Mouse (Mus musculus): Measurements from ENCODE around the gene Foxp4. TPM values are rescaled to one million over a fixed set of nuclear protein-coding genes. Genes with fewer than 3 reads are reported as not detected.

Foxp4 gene
- total and polyA plus RNA-seq, 3 experiments, result 7.1 to 50.5 TPM; not detected in 1

DNA sequence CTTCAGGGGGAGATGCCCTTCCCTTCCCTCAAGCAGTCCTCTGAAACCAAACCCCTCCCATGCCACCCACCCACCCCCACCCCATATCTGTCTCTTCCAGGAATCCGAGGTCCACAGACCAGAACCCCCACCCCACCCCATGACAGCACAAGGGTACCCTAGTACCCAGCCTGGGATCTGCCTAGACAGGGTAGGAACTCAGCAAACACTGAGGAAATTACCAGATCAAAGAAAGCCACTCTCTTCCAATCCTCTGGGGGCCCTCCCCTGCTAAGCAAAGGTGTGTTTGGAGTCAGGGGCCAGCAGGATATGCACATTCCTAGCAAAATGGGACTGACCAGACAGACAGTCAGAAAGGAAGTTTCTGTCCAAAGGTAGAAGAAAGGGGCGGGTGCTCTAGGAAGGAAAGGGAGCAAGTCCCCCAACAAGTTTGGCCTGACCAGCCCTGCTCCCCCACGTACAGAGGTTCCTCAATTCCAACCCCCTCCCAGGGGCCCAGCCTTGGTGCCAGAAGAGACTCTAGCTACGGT lies 3.2 kb downstream of the Foxp4 start:
- Histone ChIP-seq H3K27me3 (ENCODE audit: control insufficient read depth in 1 of 2, insufficient read depth in 2 of 2, low read length in 2 of 2) (no peaks in the 10 kb centered on the region), H3K4me1 (ENCODE audit: control insufficient read depth in 1 of 2, insufficient read depth in 2 of 2, low read length in 2 of 2) (peaks cover 0 to 10% of the 10 kb centered on the region in 2 experiments; a peak in 1 of 4 replicates), H3K4me3 (ENCODE audit: control insufficient read depth in 1 of 2, insufficient read depth in 1 of 2, low read depth in 2 of 2, low read length in 2 of 2) (no peak overlapping the region), H3K9me3 (replicated peaks; ENCODE audit: insufficient read depth, low read length) (no peaks in the 10 kb centered on the region), H3K36me3 (ENCODE audit: control insufficient read depth in 1 of 2, insufficient read depth in 2 of 2, low read length in 2 of 2) (peaks cover 0 to 3% of the 10 kb centered on the region in 2 experiments; a peak in 1 of 4 replicates), H3K79me2 (ENCODE audit: control insufficient read depth, insufficient read depth, low read length, poor library complexity) (peaks cover 35% of the 10 kb centered on the region), H3K27ac (ENCODE audit: control insufficient read depth, low read depth, low read length) (no peak overlapping the region), H3K9ac (ENCODE audit: control insufficient read depth, low read depth, low read length, poor library complexity, severe bottlenecking) (no peak overlapping the region)
- no peak for DNase-seq (ENCODE audit: low read depth, low spot score)
- TF ChIP-seq ETS1 (IDR thresholded peaks at IDR 0.05; ENCODE audit: low read depth, low read length) (no peak), ZMIZ1 (IDR thresholded peaks at IDR 0.05; ENCODE audit: low read depth, low read length) (no peak), EP300 (IDR thresholded peaks at IDR 0.05; ENCODE audit: low read depth in 1 of 2, low read length in 2 of 2) (no peak), RAD21 (IDR thresholded peaks at IDR 0.05; ENCODE audit: low read depth, low read length) (no peak), SMC3 (IDR thresholded peaks at IDR 0.05; ENCODE audit: low read depth, low read length) (no peak), GATA1 (IDR thresholded peaks at IDR 0.05; ENCODE audit: low read depth, low read length) (no peak), CHD2 (IDR thresholded peaks at IDR 0.05; ENCODE audit: low read length) (no peak), JUND (IDR thresholded peaks at IDR 0.05; ENCODE audit: low read depth, low read length) (no peak)

DNA sequence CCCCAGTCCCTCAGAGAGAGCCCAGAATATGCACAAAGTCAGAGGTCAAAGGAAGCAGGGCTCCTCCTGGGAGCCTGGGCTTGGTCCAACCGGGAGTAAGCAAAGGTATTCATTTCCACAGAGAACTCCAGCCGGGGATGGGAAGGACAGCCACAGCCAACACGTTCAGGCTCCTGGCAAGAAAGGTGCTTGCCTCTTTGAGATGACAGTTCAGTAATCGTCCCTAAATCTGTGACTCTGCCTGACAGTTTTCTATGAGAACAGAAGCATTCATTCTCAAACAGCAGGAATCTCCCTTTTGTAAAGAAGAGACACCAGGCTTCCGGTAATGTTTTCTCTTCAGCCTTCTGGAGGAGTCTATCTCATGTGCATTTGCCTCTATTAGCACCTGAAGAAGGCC lies 4.6 kb downstream of the Foxp4 start:
- TF ChIP-seq NELFE (IDR thresholded peaks at IDR 0.05; ENCODE audit: low read depth, low read length) (no peak), JUND (IDR thresholded peaks at IDR 0.05; ENCODE audit: low read depth, low read length) (no peak), MYB (IDR thresholded peaks at IDR 0.05; ENCODE audit: low read depth, low read length) (no peak), ZMIZ1 (IDR thresholded peaks at IDR 0.05; ENCODE audit: low read depth, low read length) (no peak), MXI1 (IDR thresholded peaks at IDR 0.05; ENCODE audit: low read depth, low read length) (no peak), E2F4 (IDR thresholded peaks at IDR 0.05; ENCODE audit: borderline replicate concordance, low read depth, low read length) (no peak), BHLHE40 (IDR thresholded peaks at IDR 0.05; ENCODE audit: borderline replicate concordance, low read depth, low read length) (no peak), MAFK (IDR thresholded peaks at IDR 0.05; ENCODE audit: borderline replicate concordance, low read depth, low read length) (no peak), MAX (IDR thresholded peaks at IDR 0.05; ENCODE audit: low read length) (no peak), ELF1 (IDR thresholded peaks at IDR 0.05; ENCODE audit: low read depth, low read length) (no peak), TAL1 (IDR thresholded peaks at IDR 0.05; ENCODE audit: low read length) (no peak), POLR2A (IDR thresholded peaks at IDR 0.05; ENCODE audit: control insufficient read depth in 1 of 2, insufficient read depth in 1 of 2, low read depth in 1 of 2, low read length in 2 of 2, poor library complexity in 1 of 2) (no peak), RCOR1 (IDR thresholded peaks at IDR 0.05; ENCODE audit: low read depth, low read length) (no peak), MYC (IDR thresholded peaks at IDR 0.05; ENCODE audit: low read depth, low read length) (no peak), POLR2AphosphoS2 (IDR thresholded peaks at IDR 0.05; ENCODE audit: low read length) (no peak), TBP (IDR thresholded peaks at IDR 0.05; ENCODE audit: low read depth, low read length) (no peak), ZNF384 (IDR thresholded peaks at IDR 0.05; ENCODE audit: low read depth, low read length) (no peak)
- Histone ChIP-seq H3K27me3 (ENCODE audit: control insufficient read depth in 1 of 2, insufficient read depth in 2 of 2, low read length in 2 of 2) (no peaks in the 10 kb centered on the region), H3K4me3 (ENCODE audit: control insufficient read depth in 1 of 2, insufficient read depth in 1 of 2, low read depth in 2 of 2, low read length in 2 of 2) (no peak overlapping the region), H3K4me1 (ENCODE audit: control insufficient read depth in 1 of 2, insufficient read depth in 2 of 2, low read length in 2 of 2) (0 out of 4 replicates have a peak, but pooled peaks cover 0 to 2% of the 10 kb centered on the region in 2 experiments), H3K36me3 (ENCODE audit: control insufficient read depth in 1 of 2, insufficient read depth in 2 of 2, low read length in 2 of 2) (no peaks in the 10 kb centered on the region; a peak in 1 of 4 replicates), H3K27ac (ENCODE audit: control insufficient read depth, low read depth, low read length) (no peak overlapping the region), H3K9me3 (replicated peaks; ENCODE audit: insufficient read depth, low read length) (no peaks in the 10 kb centered on the region), H3K79me2 (ENCODE audit: control insufficient read depth, insufficient read depth, low read length, poor library complexity) (peaks cover 29% of the 10 kb centered on the region), H3K9ac (ENCODE audit: control insufficient read depth, low read depth, low read length, poor library complexity, severe bottlenecking) (no peak overlapping the region)
- no peak for DNase-seq (ENCODE audit: low read depth, low spot score)
